Mouse (Mus musculus): Measurements from ENCODE around the gene Synrg. TPM values are rescaled to one million over a fixed set of nuclear protein-coding genes. Genes with fewer than 3 reads are reported as not detected.

The Synrg gene
- polyA plus RNA-seq, 2 experiments, result 3.9 TPM

DNA sequence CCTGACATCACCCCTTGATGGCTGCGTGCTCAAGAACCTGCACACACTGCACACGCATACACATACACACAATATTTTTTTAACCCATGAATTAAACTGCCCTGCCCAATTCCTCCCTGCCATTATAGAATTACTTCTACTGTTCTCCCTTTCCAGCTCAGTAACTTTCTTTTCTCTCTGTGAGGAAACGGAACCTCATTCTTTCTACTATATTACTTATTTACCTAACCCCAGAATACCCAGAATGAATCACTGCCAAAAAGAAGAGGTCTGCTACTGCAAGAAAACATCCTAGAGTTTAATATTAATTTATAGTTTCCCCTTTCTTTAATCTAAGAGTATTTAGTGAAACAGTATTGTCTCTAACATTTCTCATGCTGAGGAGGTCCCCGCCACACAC is 30.9 kb upstream of the Synrg start:
- TF ChIP-seq CTCF (IDR thresholded peaks at IDR 0.05; ENCODE audit: low read depth) (no peak), EP300 (IDR thresholded peaks at IDR 0.05; ENCODE audit: low read depth) (no peak)
- WGBS (ENCODE audit: insufficient replicate concordance), result 72% methylated on average over 4 of the region's 4 CpGs
- no peaks in the 10 kb centered on the region for H3K36me3 ChIP-seq (replicated peaks; ENCODE audit: control insufficient read depth, insufficient read depth, low read depth)
- H3K4me3 ChIP-seq (ENCODE audit: insufficient read depth in 1 of 2, low read depth in 2 of 2, low read length in 2 of 2), result no peak overlapping the region
- no peaks in the 10 kb centered on the region for H3K27me3 ChIP-seq (ENCODE audit: control insufficient read depth, insufficient read depth, low read length)
- no peak overlapping the region for H3K4me2 ChIP-seq (ENCODE audit: low read depth)
- H3K27ac ChIP-seq, result no peak overlapping the region
- no peak for DNase-seq (ENCODE audit: low read depth in 3 of 3, low spot score in 3 of 3)
- H3K4me1 ChIP-seq (replicated peaks; ENCODE audit: control insufficient read depth in 2 of 2, insufficient read depth in 2 of 2, low read length in 1 of 2), result no peaks in the 10 kb centered on the region
- H3K9me3 ChIP-seq (ENCODE audit: control insufficient read depth, low read length), result no peaks in the 10 kb centered on the region
- ATAC-seq (ENCODE audit: insufficient read depth), result no peak
- H3K9ac ChIP-seq (replicated peaks), result no peak overlapping the region

DNA sequence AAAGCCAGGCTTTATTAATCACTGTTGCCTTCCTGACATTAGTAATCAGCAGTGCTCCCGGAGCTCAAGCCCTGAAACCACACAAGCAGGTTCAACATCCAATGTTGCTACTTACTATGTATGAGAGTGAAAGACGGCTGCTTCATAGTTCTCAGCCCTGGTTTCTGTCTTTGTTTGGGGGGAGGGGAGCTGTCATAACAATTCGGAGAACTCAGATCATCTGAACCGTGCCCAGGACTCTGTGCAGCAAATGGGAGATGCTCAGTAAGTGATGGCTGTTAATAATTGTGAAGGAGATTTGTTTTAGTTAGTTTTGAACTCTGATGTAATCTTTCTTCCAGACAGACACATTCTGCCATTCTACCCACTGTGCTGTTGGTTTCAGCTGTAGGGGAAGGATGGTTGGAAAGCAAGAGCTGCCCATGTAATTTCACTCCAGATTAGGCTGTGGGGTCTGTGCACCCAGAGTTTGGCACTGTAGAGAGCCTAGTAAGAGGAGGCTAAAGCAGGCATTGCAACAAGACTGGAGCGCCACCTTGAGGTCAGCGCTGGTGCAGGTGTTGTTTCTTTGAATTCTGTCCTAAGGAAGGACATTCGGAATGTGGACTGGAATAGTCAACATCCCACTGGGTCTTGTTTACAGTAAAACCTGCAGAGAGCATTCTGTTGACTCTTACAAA is 28.1 kb upstream of the Synrg start:
- WGBS (ENCODE audit: insufficient replicate concordance), result 19% methylated on average over 7 of the region's 7 CpGs
- no peak for ATAC-seq (ENCODE audit: insufficient read depth)
- DNase-seq (ENCODE audit: low read depth in 3 of 3, low spot score in 3 of 3), result peak in 2 of 3 experiments; percentile 22 to 41

DNA sequence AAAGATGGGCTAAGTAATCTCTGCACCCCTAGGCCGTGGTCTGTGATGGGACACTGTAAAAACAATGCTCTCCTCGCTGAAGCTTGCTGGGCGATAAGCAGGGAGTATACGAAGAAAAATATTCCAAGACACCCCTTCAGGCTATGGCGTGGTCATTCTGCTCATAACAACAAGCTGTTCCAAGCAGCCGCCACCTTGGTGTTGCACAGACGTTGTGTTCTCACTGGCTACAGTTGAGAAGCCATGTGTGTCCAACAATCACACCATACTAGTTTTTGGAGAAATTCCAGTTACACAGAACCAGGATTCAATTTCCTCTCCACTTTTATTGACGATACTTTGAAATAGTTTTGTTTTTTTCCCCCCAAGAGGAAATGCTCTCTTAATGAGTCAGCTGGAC is 25.7 kb upstream of the Synrg start:
- Histone ChIP-seq H3K4me3 (ENCODE audit: insufficient read depth in 1 of 2, low read depth in 2 of 2, low read length in 2 of 2) (no peak overlapping the region), H3K4me2 (ENCODE audit: low read depth) (no peak overlapping the region), H3K9ac (replicated peaks) (no peak overlapping the region), H3K36me3 (replicated peaks; ENCODE audit: control insufficient read depth, insufficient read depth, low read depth) (peaks cover 3% of the 10 kb centered on the region; the same call in 1 of the 2 replicates), H3K27ac (no peak overlapping the region), H3K9me3 (ENCODE audit: control insufficient read depth, low read length) (no peaks in the 10 kb centered on the region), H3K4me1 (replicated peaks; ENCODE audit: control insufficient read depth in 2 of 2, insufficient read depth in 2 of 2, low read length in 1 of 2) (peaks cover 9 to 10% of the 10 kb centered on the region in 2 experiments), H3K27me3 (ENCODE audit: control insufficient read depth, insufficient read depth, low read length) (no peaks in the 10 kb centered on the region)
- 62% methylated on average over 8 of the region's 8 CpGs for WGBS (ENCODE audit: insufficient replicate concordance)
- TF ChIP-seq CTCF (IDR thresholded peaks at IDR 0.05; ENCODE audit: low read depth), result no peak
- no peak for TF ChIP-seq EP300 (IDR thresholded peaks at IDR 0.05; ENCODE audit: low read depth)
- DNase-seq (ENCODE audit: low read depth in 3 of 3, low spot score in 3 of 3) (no peak), ATAC-seq (ENCODE audit: insufficient read depth) (no peak)

More for the DNA sequence above, 28.1 kb upstream of the Synrg start:
- Histone ChIP-seq H3K4me1 (replicated peaks; ENCODE audit: control insufficient read depth in 2 of 2, insufficient read depth in 2 of 2, low read length in 1 of 2) (no peaks in the 10 kb centered on the region), H3K9ac (replicated peaks) (no peak overlapping the region), H3K9me3 (ENCODE audit: control insufficient read depth, low read length) (no peaks in the 10 kb centered on the region), H3K4me2 (ENCODE audit: low read depth) (no peak overlapping the region), H3K27ac (no peak overlapping the region), H3K4me3 (ENCODE audit: insufficient read depth in 1 of 2, low read depth in 2 of 2, low read length in 2 of 2) (no peak overlapping the region), H3K27me3 (ENCODE audit: control insufficient read depth, insufficient read depth, low read length) (no peaks in the 10 kb centered on the region), H3K36me3 (replicated peaks; ENCODE audit: control insufficient read depth, insufficient read depth, low read depth) (no peaks in the 10 kb centered on the region)
- TF ChIP-seq EP300 (IDR thresholded peaks at IDR 0.05; ENCODE audit: low read depth), result no peak
- TF ChIP-seq CTCF (IDR thresholded peaks at IDR 0.05; ENCODE audit: low read depth), result peak; percentile 87

DNA sequence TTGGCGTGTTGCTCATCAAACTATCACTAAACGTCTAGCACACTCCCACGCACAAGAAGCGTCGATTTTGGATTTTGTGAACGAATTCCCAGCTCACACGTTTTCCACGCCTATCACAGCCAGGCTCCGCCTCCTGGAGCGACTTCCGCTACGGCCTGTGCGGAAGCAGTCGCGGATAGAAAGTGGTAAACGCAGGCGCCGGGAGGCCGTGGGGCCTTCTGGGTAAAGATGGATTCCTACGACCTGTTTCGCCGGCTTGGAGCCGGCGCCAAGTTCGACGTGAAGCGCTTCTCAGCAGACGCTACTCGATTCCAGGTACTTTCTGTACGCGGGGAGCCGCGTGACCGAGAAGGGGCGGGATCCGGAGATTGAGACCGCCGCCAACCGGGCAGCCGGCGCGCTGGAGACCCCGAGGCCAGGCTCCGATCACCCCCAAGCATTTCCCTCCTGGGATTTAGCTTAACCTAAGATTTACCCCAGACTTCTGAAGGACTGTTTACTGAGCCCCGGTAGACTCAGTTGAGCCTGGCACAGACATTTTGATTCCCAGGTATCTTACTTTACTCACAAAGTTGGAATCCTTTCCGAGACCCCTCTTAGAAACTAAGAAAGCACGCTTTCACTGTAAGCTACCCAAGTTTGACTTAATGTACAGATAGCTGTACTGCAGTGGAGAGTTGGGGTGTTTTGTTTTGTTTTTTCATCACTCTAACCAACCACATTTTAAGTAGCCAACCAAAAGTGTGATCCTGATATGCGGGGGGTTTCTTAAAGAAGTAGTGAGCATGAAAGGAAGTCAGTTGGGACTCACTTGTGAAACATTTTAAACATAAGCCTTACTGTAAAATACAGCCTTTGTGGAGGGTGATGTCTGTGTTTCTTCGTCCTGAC is 22.0 kb upstream of the Synrg start, which contains the start of gene Ddx52:
Ddx52 (plus strand) TSS at position 113 of the 891 bp plus-strand sequence.
- Histone ChIP-seq H3K4me3 (ENCODE audit: insufficient read depth in 1 of 2, low read depth in 2 of 2, low read length in 2 of 2) (peak within 1 kb of the TSS; percentile 88 to 97), H3K36me3 (replicated peaks; ENCODE audit: control insufficient read depth, insufficient read depth, low read depth) (peaks cover 27% of the 10 kb centered on the region), H3K27ac (peak within 1 kb of the TSS; percentile 60), H3K27me3 (ENCODE audit: control insufficient read depth, insufficient read depth, low read length) (no peaks in the 10 kb centered on the region), H3K9me3 (ENCODE audit: control insufficient read depth, low read length) (no peaks in the 10 kb centered on the region), H3K9ac (replicated peaks) (peak within 1 kb of the TSS; percentile 90), H3K4me1 (replicated peaks; ENCODE audit: control insufficient read depth in 2 of 2, insufficient read depth in 2 of 2, low read length in 1 of 2) (peaks cover 9 to 10% of the 10 kb centered on the region in 2 experiments), H3K4me2 (ENCODE audit: low read depth) (peak within 1 kb of the TSS; percentile 90)
- DNase-seq (ENCODE audit: low read depth in 3 of 3, low spot score in 3 of 3), result peak; percentile 75 to 83 (median 75)
- ATAC-seq (ENCODE audit: insufficient read depth), result peak; percentile 93
- TF ChIP-seq EP300 (IDR thresholded peaks at IDR 0.05; ENCODE audit: low read depth) (no peak), CTCF (IDR thresholded peaks at IDR 0.05; ENCODE audit: low read depth) (no peak)
- under 1% methylated on average over 49 of the region's 49 CpGs for WGBS (ENCODE audit: insufficient replicate concordance)

DNA sequence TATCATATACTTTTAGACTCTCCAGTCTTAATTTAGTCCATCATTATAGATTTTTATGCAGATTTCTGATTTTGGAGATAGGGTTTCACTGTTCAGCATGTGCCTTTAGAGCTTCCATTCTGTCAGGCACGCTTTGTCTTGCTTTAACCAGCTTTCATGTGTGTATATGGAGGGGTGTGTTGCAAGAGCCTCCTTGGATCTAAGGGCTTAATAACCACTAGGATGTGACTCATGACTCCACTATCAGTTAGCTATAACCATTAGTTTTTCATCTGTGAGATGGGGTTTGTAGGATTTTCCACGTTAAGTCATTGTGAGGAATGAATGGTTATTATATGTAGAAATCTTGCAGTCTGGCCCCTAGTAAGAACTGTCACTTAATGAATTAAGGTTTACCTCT is 7.4 kb upstream of the Synrg start:
- TF ChIP-seq CTCF (IDR thresholded peaks at IDR 0.05; ENCODE audit: low read depth) (no peak), EP300 (IDR thresholded peaks at IDR 0.05; ENCODE audit: low read depth) (no peak)
- H3K4me1 ChIP-seq (replicated peaks; ENCODE audit: control insufficient read depth in 2 of 2, insufficient read depth in 2 of 2, low read length in 1 of 2), result no peaks in the 10 kb centered on the region
- H3K4me2 ChIP-seq (ENCODE audit: low read depth), result no peak overlapping the region
- no peaks in the 10 kb centered on the region for H3K9me3 ChIP-seq (ENCODE audit: control insufficient read depth, low read length)
- no peaks in the 10 kb centered on the region for H3K27me3 ChIP-seq (ENCODE audit: control insufficient read depth, insufficient read depth, low read length)
- peaks cover 71% of the 10 kb centered on the region for H3K36me3 ChIP-seq (replicated peaks; ENCODE audit: control insufficient read depth, insufficient read depth, low read depth)
- no peak overlapping the region for H3K4me3 ChIP-seq (ENCODE audit: insufficient read depth in 1 of 2, low read depth in 2 of 2, low read length in 2 of 2)
- 82% methylated on average over 2 of the region's 2 CpGs for WGBS (ENCODE audit: insufficient replicate concordance)
- DNase-seq (ENCODE audit: low read depth in 3 of 3, low spot score in 3 of 3) (no peak), ATAC-seq (ENCODE audit: insufficient read depth) (no peak)
- no peak overlapping the region for H3K9ac ChIP-seq (replicated peaks)
- no peak overlapping the region for H3K27ac ChIP-seq

Measured in liver, embryonic 14.5 days (tissue).